Mouse (Mus musculus) embryonic fibroblast, embryonic 13.5 days (primary cell): ENCODE measurements around the gene Jdp2. TPM values are rescaled to one million over a fixed set of nuclear protein-coding genes. Genes with fewer than 3 reads are reported as not detected.

Source experiments
- H3K27ac ChIP-seq: 2 replicates; pipeline ENCODE4 v1.5.1; 2012; ENCODE audit warnings: low read length, control low read depth, inconsistent platforms; ENCODE audit not compliant: insufficient read depth
- H3K4me1 ChIP-seq: 2 replicates; pipeline ENCODE4 v1.6.1; 2011; ENCODE audit warnings: low read length; ENCODE audit not compliant: control insufficient read depth, insufficient read depth
- H3K4me3 ChIP-seq: 2 replicates; pipeline ENCODE4 v1.5.1; 2011; ENCODE audit warnings: mild to moderate bottlenecking, control low read depth, low read length; ENCODE audit not compliant: insufficient read depth
- CTCF ChIP-seq: IDR thresholded peaks from 2 replicates; pipeline ENCODE4 v1.5.1; 2011; ENCODE audit warnings: mild to moderate bottlenecking, control low read depth, low read length, moderate library complexity, borderline replicate concordance; ENCODE audit not compliant: insufficient read depth
- POLR2A ChIP-seq: IDR thresholded peaks from 2 replicates; pipeline ENCODE4 v1.6.1; 2011; ENCODE audit warnings: low read depth, mild to moderate bottlenecking, control low read depth, low read length, moderate library complexity
- polyA plus RNA-seq: library from polyadenylated mRNA; stranded (reverse); fragments of >200 nt; gene quantifications from 2 replicates; pipeline ENCODE4 v1.2.4, GENCODE M21; 2011; ENCODE audit warnings: low read depth; ENCODE audit not compliant: missing spikeins, insufficient read length

The Jdp2 gene
- polyA plus RNA-seq, 1 experiment, result 73.7 TPM

DNA sequence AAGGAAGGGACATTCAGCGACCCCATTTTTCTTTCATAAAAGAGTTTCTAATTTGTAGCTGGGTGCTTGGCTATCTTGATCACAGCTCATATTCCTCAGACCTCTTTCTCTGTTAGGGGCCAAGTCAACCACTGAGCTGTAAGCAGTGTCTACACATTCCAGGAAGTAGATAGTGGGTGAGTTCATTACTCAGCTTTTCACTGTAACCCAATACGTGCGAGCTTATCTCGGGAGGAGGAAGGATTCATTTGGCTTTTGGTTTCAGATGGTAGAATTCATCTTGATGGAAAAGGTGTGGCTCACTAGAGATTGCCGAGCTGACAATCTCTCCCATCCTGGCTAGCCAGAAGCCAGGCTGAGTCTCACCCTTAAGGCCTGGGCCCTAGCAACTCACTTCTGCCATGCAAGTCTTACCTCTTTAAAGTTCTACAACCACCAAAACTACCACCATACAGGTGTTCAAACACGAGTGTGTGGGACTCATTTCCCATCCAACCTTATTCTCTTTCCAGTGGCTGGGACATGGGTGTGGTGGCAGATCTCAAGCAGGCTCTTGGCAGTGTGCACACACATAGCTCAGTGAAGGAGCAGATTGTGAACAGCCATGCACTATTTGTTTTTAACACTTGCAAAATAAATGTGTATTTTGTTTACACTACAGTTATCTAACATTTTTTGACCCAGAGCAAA lies 23.9 kb upstream of the Jdp2 start:
- Histone ChIP-seq H3K4me3 (no peak overlapping the region), H3K27ac (no peak overlapping the region), H3K4me1 (peaks cover 17% of the 10 kb centered on the region)
- TF ChIP-seq CTCF (no peak), POLR2A (no peak)

DNA sequence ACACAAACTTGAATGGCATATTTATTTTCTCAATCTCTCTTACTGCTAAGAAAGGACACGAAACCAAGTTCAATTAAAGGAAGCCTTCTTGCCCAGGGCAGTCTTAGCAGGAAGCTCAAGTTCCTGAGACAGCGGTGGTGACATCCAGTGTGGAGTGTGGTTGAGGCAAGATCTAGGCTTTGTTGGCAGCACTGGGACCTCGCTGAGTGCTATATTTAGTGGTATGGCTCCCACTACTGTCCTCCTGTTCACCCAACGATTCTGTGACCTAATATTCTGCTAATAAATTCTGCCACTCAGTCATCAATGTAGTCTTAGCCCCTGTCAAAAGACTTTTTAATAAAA lies 23.4 kb upstream of the Jdp2 start:
- no peak for TF ChIP-seq CTCF
- no peak for TF ChIP-seq POLR2A

DNA sequence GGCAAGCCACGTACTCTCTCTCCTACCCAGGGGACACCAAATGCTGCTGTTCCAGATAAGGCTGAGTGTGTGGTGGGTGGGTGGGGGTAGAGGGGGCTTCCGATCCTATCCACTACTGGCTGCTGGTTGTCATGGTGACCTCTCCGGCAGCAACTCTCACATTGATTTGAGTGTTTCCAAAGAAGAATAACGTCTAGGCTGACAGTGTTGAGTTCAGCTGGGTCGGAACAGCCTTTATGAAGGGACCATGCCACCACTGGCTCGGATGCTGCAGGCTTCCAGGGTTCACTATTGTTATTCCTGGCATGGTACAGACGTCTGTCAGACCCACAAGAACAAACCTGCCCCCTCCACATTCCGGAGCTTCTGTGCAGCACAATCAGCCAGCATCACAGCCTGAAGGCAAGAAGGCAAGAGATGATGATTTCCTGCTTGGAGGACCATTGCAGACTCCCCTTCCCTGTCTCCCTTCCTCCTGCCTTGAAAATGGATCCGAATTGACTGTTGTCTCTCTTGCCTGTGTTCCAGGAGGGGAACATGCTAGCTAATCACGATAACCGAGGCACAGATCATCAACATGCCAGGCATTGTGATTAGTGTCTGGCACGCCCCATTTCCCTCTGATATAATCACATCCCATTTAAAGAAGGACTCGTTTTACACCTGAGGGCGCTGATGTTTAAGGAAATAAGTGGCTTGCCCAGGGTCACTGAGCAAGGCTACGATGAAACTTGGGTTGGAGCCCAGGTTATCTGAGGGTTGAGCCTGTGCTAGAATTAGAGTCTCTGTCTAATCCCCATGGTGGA lies 17.4 kb upstream of the Jdp2 start:
- Histone ChIP-seq H3K4me1 (no peaks in the 10 kb centered on the region), H3K27ac (no peak overlapping the region), H3K4me3 (no peak overlapping the region)
- TF ChIP-seq POLR2A (no peak), CTCF (no peak)

More for the DNA sequence above, 23.4 kb upstream of the Jdp2 start:
- Histone ChIP-seq H3K4me3 (no peak overlapping the region), H3K4me1 (peaks cover 12% of the 10 kb centered on the region), H3K27ac (no peak overlapping the region)

DNA sequence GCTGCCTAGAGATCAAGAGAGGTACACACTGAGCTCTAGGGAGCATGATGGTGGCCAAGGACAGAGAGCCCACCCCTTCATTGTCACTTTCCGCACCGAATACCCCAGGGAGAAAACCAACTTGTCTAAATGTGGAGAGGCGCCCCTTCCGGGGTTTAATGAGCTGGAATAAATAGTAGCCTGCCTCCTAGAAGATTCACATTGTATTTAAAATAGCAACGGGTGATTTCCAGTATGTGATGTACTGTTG lies 16.8 kb upstream of the Jdp2 start:
- no peak overlapping the region for H3K27ac ChIP-seq
- no peaks in the 10 kb centered on the region for H3K4me1 ChIP-seq
- TF ChIP-seq CTCF, result no peak
- no peak for TF ChIP-seq POLR2A
- H3K4me3 ChIP-seq, result no peak overlapping the region

DNA sequence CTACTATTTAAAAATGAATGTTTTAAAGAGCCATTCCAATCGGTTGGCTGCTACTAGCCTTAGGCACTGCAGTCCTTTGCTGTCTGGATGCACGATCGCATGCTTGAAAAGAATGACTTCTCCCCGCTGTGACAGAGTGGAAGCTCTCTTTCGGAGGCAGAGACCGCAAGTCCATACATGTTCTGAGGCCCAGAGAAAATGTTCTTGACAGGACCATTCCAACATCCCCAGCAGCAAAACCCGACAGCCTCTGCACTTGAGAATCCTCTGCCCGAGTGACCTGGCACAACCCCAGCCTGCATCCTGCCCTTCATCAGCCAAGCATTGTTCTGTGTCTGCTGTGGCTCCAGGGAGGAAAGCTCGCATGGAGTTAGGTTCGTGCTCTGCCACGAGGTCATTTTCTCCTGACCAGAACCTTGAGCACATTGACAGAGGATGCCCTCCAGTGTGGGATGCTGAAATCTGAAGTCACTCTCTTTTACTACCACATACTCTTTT lies 13.0 kb upstream of the Jdp2 start:
- no peak for TF ChIP-seq POLR2A
- TF ChIP-seq CTCF, result no peak
- Histone ChIP-seq H3K27ac (no peak overlapping the region), H3K4me3 (no peak overlapping the region), H3K4me1 (no peaks in the 10 kb centered on the region)

DNA sequence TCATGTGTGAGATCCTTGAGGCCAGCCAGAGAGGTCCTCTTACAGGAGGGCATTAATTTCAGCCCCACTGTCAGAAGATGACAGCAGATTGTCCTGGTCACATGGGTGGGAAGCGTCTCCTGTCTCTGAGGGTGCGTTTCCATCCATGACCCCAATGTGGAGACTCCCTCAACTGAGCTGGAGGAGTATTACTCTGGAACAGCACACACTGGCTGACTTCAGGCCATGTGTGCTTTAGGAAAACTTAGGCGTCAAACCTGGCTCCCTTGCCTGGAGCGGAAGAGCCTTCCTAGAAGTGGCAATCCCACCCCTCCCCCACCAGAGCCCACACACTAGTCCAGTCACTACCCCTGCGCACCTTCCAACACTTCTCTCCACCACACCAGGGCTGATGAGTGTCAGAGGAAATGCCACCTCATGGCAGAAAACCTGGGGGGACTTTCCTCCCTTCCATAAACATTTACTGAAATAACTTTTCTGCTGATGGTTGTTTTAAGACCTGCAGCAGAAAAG lies 8.9 kb upstream of the Jdp2 start:
- H3K4me1 ChIP-seq, result no peaks in the 10 kb centered on the region; the same call in 1 of the 2 replicates
- no peak overlapping the region for H3K27ac ChIP-seq
- TF ChIP-seq CTCF (no peak), POLR2A (no peak)
- no peak overlapping the region for H3K4me3 ChIP-seq

DNA sequence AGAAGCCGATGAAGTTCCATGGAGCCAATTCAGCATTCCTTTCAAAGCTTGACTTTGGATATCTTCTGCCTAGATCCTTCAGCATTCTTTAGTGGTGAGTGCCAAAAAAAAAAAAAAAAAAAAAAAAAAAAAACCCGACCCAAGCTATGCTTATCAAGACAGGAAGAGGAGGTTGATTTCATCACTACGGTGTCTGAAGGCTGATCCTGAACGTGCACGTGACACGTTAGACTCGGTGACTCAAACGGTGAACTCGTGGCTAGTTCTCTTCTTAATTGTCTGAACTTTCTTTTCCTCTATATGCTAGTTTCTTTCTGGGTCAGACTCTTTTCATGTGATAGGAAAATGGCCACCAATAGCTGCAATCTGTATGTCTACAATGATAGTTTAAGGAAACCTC lies 5.9 kb upstream of the Jdp2 start:
- H3K4me1 ChIP-seq, result no peaks in the 10 kb centered on the region; the same call in 1 of the 2 replicates
- H3K4me3 ChIP-seq, result no peak overlapping the region
- peak overlapping the region; percentile 32; the same call in 1 of the 2 replicates for H3K27ac ChIP-seq
- TF ChIP-seq POLR2A (no peak), CTCF (no peak)

DNA sequence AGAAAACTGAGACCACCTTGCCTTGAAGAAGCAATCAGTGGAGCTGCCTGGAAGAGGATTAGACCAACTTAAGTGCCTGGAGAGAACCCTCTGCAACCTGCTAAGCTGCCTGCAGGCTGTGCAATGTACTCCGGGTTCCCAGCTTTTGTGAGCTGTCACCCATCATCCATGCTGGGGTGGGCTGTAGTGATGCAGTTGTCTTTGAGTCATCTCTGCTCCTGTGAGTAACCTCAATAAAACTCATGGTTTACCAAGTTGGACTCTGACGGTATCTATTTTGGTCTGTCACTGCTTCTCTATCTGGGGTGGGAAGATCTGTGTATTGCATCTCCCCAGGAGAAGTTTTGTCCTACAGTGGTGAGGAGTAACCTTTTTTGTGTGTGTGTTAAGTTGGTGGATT lies 4.4 kb upstream of the Jdp2 start:
- Histone ChIP-seq H3K4me1 (no peaks in the 10 kb centered on the region; the same call in 1 of the 2 replicates), H3K27ac (no peak overlapping the region), H3K4me3 (no peak overlapping the region)
- TF ChIP-seq POLR2A (no peak), CTCF (no peak)

DNA sequence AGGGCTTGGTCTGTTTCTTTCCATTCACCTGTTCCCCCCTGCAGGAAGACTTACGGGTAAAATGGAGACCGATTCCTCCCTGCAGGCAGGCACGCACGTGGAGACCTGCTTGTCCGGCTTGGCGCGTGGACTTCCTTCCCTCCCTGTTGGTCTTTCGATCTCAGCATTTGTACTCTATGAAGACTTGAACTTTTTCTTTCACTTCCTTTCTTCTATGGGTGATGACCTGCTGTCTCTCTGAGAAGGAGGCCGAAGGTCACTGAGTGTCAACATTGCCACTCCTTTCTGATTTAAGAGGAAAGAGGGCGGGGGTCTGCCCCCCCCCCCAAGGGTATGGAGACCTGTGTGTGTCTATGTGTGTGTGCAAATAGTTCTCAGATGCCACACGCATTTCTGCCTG lies 774 bp upstream of the Jdp2 start:
- peaks cover 4% of the 10 kb centered on the region; the same call in 1 of the 2 replicates for H3K4me1 ChIP-seq

More for the DNA sequence above, 774 bp upstream of the Jdp2 start:
- no peak overlapping the region for H3K27ac ChIP-seq
- peak overlapping the region; percentile 47 for H3K4me3 ChIP-seq
- TF ChIP-seq CTCF (no peak), POLR2A (no peak)
